Mouse (Mus musculus) B cell, adult 62 days (primary cell): ENCODE results near the gene Fbxo10. TPM values are rescaled to one million over a fixed set of nuclear protein-coding genes. Genes with fewer than 3 reads are reported as not detected.

ENCODE experiments used
- total RNA-seq: library from RNA; stranded (reverse); gene quantifications from 4 replicates; pipeline ENCODE4 v1.2.4, GENCODE M21; 2023

The Fbxo10 gene
- 1.9 to 2.5 TPM (median 2.2 TPM) in 4 replicates for total RNA-seq

GRCm38 (mm10) chr4:45084021-45084894 lies at the start of gene Fbxo10:
Gene Fbxo10 (minus strand): TSS chr4:45084604.

GRCm38 (mm10) chr4:45107601-45108277 lies 23.3 kb upstream of the Fbxo10 start, which contains the start of gene Tomm5:
Gene Tomm5 (minus strand): TSS chr4:45108114.

GRCm38 (mm10) chr4:45018452-45018980 lies 65.9 kb downstream of the Fbxo10 start, which contains the start of gene Polr1e:
Gene Polr1e (plus strand): TSS chr4:45018583.

GRCm38 (mm10) chr4:45012105-45012975 lies 72.1 kb downstream of the Fbxo10 start, which contains the start of gene Zbtb5:
Gene Zbtb5 (minus strand): TSS chr4:45012412.

Other genes starting within 250 kb of the Fbxo10 start
- gene Grhpr, start 103.2 kb downstream of the Fbxo10 start, total RNA-seq, result 22.6 to 24.8 TPM (median 24.0 TPM) in 4 replicates
- gene Zbtb5, start 72.2 kb downstream of the Fbxo10 start, total RNA-seq, result 14.3 to 17.2 TPM (median 15.0 TPM) in 4 replicates
- gene Polr1e, start 66.0 kb downstream of the Fbxo10 start, total RNA-seq, result 25.1 to 32.3 TPM (median 28.2 TPM) in 4 replicates
- 35.9 to 49.6 TPM (median 41.3 TPM) in 4 replicates for gene Tomm5, start 23.5 kb upstream of the Fbxo10 start, total RNA-seq
- gene Frmpd1, start 100.3 kb upstream of the Fbxo10 start, total RNA-seq, result not detected in 4 replicates
- 6.6 to 11.4 TPM (median 8.0 TPM) in 4 replicates for gene Trmt10b, start 212.5 kb upstream of the Fbxo10 start, total RNA-seq